Mouse (Mus musculus) heart, embryonic 15.5 days (tissue): ENCODE measurements around the gene Plxdc1. TPM values are rescaled to one million over a fixed set of nuclear protein-coding genes. Genes with fewer than 3 reads are reported as not detected.

Experiments
- ATAC-seq: fragments of 200-750 bp; cut with Nextera tagmentation; replicated peaks from 2 replicates; pipeline ENCODE4 v1.8.0; 2017; ENCODE audit warnings: low read depth, moderate TSS enrichment; ENCODE audit not compliant: insufficient number of reproducible peaks, insufficient read depth, low FRiP score
- H3K27ac ChIP-seq: fragments of 300-500 bp; sonication (generic); 2 replicates; pipeline ENCODE4 v1.5.1; 2015; ENCODE audit warnings: mild to moderate bottlenecking, inconsistent platforms
- H3K27me3 ChIP-seq: fragments of 300-500 bp; sonication (generic); 2 replicates; pipeline ENCODE4 v1.6.1; 2015; ENCODE audit warnings: inconsistent platforms
- H3K36me3 ChIP-seq: fragments of 300-500 bp; sonication (generic); 2 replicates; pipeline ENCODE4 v1.6.1; 2015; ENCODE audit warnings: mild to moderate bottlenecking, inconsistent platforms
- H3K4me1 ChIP-seq: fragments of 300-500 bp; sonication (generic); replicated peaks from 2 replicates; pipeline ENCODE4 v1.6.1; 2015; ENCODE audit warnings: inconsistent platforms
- H3K4me2 ChIP-seq: fragments of 300-500 bp; sonication (generic); 2 replicates; pipeline ENCODE4 v1.6.1; 2015; ENCODE audit warnings: inconsistent platforms, mild to moderate bottlenecking, moderate library complexity
- H3K4me3 ChIP-seq: fragments of 300-500 bp; sonication (generic); 2 replicates; pipeline ENCODE4 v1.5.1; 2015; ENCODE audit warnings: mild to moderate bottlenecking, inconsistent platforms
- H3K9ac ChIP-seq: fragments of 300-500 bp; sonication (generic); 2 replicates; pipeline ENCODE4 v1.6.1; 2015; ENCODE audit warnings: mild to moderate bottlenecking, inconsistent platforms
- H3K9me3 ChIP-seq: fragments of 300-500 bp; sonication (generic); replicated peaks from 2 replicates; pipeline ENCODE4 v1.6.1; 2016; ENCODE audit warnings: inconsistent platforms
- WGBS: fragments of 180-500 bp; shearing (Covaris S2); methylation state at CpG from one replicate; pipeline ENCODE4 v1.1.7; 2015; ENCODE audit warnings: mixed read lengths; 5-methylcytosine and 5-hydroxymethylcytosine counted together
- polyA plus RNA-seq: library from polyadenylated mRNA; unstranded; fragments of >200 nt; fragmentation: Nextera tagmentation; extraction: Ambion mirVana; gene quantifications from 2 replicates; pipeline ENCODE4 v1.2.1, GENCODE M21; 2015

Plxdc1 gene
- polyA plus RNA-seq, 1 experiment from 2014 or later = 0.88 TPM

- Histone ChIP-seq H3K27me3 (no peaks in the 10 kb centered on the region), H3K36me3 (peaks cover 17% of the 10 kb centered on the region), H3K4me3 (no peak overlapping the region), H3K9me3 (no peaks in the 10 kb centered on the region), H3K4me2 (no peak overlapping the region), H3K4me1 (peaks cover 40% of the 10 kb centered on the region), H3K27ac (no peak overlapping the region), H3K9ac (no peak overlapping the region)
- ATAC-seq = no peak
- WGBS = 87% methylated on average over 3 of the region's 3 CpGs
Measured at GRCm38 (mm10) chr11:98024516-98024915, 38.3 kb upstream of the Plxdc1 start.

- Histone ChIP-seq H3K36me3 (no peaks in the 10 kb centered on the region), H3K9me3 (no peaks in the 10 kb centered on the region), H3K4me3 (peak within 1 kb of the TSS; percentile 62), H3K27me3 (no peaks in the 10 kb centered on the region), H3K27ac (peak within 1 kb of the TSS; percentile 85), H3K9ac (peak within 1 kb of the TSS; percentile 75), H3K4me2 (peak within 1 kb of the TSS; percentile 98), H3K4me1 (peaks cover 44% of the 10 kb centered on the region)
- 1% methylated on average over 50 of the region's 52 CpGs for WGBS
- ATAC-seq = peak; percentile 50
Measured at GRCm38 (mm10) chr11:98022555-98023371, 36.5 kb upstream of the Plxdc1 start, which contains the start of gene Cacnb1. Cacnb1 (minus strand) TSS chr11:98023034.

GRCm38 (mm10) chr11:98022253-98022554 is 36.0 kb upstream of the Plxdc1 start:
- peaks cover 41% of the 10 kb centered on the region for H3K4me1 ChIP-seq
- 0% methylated on average over 23 of the region's 23 CpGs for WGBS
- H3K36me3 ChIP-seq = no peaks in the 10 kb centered on the region
- H3K4me2 ChIP-seq = peak overlapping the region; percentile 98
- H3K4me3 ChIP-seq = peak overlapping the region; percentile 62
- no peaks in the 10 kb centered on the region for H3K9me3 ChIP-seq
- no peak for ATAC-seq
- H3K9ac ChIP-seq = peak overlapping the region; percentile 75
- H3K27ac ChIP-seq = peak overlapping the region; percentile 85
- no peaks in the 10 kb centered on the region for H3K27me3 ChIP-seq

GRCm38 (mm10) chr11:98021565-98022252 is 35.5 kb upstream of the Plxdc1 start:
- H3K4me3 ChIP-seq = peak overlapping the region; percentile 62
- no peaks in the 10 kb centered on the region for H3K9me3 ChIP-seq
- WGBS = 6% methylated on average over 34 of the region's 34 CpGs
- H3K36me3 ChIP-seq = no peaks in the 10 kb centered on the region
- H3K27ac ChIP-seq = peak overlapping the region; percentile 85
- peak overlapping the region; percentile 98 for H3K4me2 ChIP-seq
- H3K27me3 ChIP-seq = no peaks in the 10 kb centered on the region
- H3K4me1 ChIP-seq = peaks cover 41% of the 10 kb centered on the region
- ATAC-seq = no peak
- peak overlapping the region; percentile 75 for H3K9ac ChIP-seq

GRCm38 (mm10) chr11:98021118-98021517 is 34.9 kb upstream of the Plxdc1 start:
- Histone ChIP-seq H3K9me3 (no peaks in the 10 kb centered on the region), H3K4me3 (peak overlapping the region; percentile 62), H3K4me1 (peaks cover 40% of the 10 kb centered on the region), H3K27ac (no peak overlapping the region), H3K27me3 (no peaks in the 10 kb centered on the region), H3K4me2 (peak overlapping the region; percentile 98), H3K36me3 (no peaks in the 10 kb centered on the region), H3K9ac (no peak overlapping the region)
- 56% methylated on average over 2 of the region's 2 CpGs for WGBS
- ATAC-seq = no peak

- WGBS = 71% methylated on average over 1 of the region's 1 CpGs
Measured at GRCm38 (mm10) chr11:98020710-98021109, 34.5 kb upstream of the Plxdc1 start.

GRCm38 (mm10) chr11:98019883-98020610 is 33.8 kb upstream of the Plxdc1 start:
- Histone ChIP-seq H3K9me3 (no peaks in the 10 kb centered on the region), H3K27ac (no peak overlapping the region), H3K36me3 (no peaks in the 10 kb centered on the region), H3K27me3 (no peaks in the 10 kb centered on the region), H3K4me3 (no peak overlapping the region), H3K4me2 (no peak overlapping the region), H3K9ac (no peak overlapping the region), H3K4me1 (peaks cover 34% of the 10 kb centered on the region)
- ATAC-seq = no peak
- 42% methylated on average over 8 of the region's 8 CpGs for WGBS

More at GRCm38 (mm10) chr11:98020710-98021109, 34.5 kb upstream of the Plxdc1 start:
- Histone ChIP-seq H3K36me3 (no peaks in the 10 kb centered on the region), H3K9me3 (no peaks in the 10 kb centered on the region), H3K4me1 (peaks cover 36% of the 10 kb centered on the region), H3K9ac (no peak overlapping the region), H3K4me3 (no peak overlapping the region), H3K27me3 (no peaks in the 10 kb centered on the region), H3K27ac (no peak overlapping the region), H3K4me2 (no peak overlapping the region)
- no peak for ATAC-seq

GRCm38 (mm10) chr11:98018858-98019641 is 32.8 kb upstream of the Plxdc1 start:
- peaks cover 34% of the 10 kb centered on the region for H3K4me1 ChIP-seq
- H3K9ac ChIP-seq = no peak overlapping the region
- WGBS = 43% methylated on average over 10 of the region's 10 CpGs
- no peak overlapping the region for H3K4me2 ChIP-seq
- no peak overlapping the region for H3K4me3 ChIP-seq
- no peaks in the 10 kb centered on the region for H3K27me3 ChIP-seq
- no peaks in the 10 kb centered on the region for H3K36me3 ChIP-seq
- ATAC-seq = no peak
- H3K27ac ChIP-seq = no peak overlapping the region
- H3K9me3 ChIP-seq = no peaks in the 10 kb centered on the region

GRCm38 (mm10) chr11:98018222-98018621 is 32.0 kb upstream of the Plxdc1 start:
- Histone ChIP-seq H3K4me3 (no peak overlapping the region), H3K4me1 (peaks cover 33% of the 10 kb centered on the region), H3K27me3 (no peaks in the 10 kb centered on the region), H3K4me2 (no peak overlapping the region), H3K9me3 (no peaks in the 10 kb centered on the region), H3K27ac (no peak overlapping the region), H3K36me3 (no peaks in the 10 kb centered on the region), H3K9ac (peak overlapping the region; percentile 38; the same call in 1 of the 2 replicates)
- ATAC-seq = no peak
- 54% methylated on average over 6 of the region's 6 CpGs for WGBS

- Histone ChIP-seq H3K4me1 (peaks cover 25% of the 10 kb centered on the region), H3K36me3 (no peaks in the 10 kb centered on the region), H3K9ac (no peak overlapping the region), H3K27ac (no peak overlapping the region), H3K9me3 (no peaks in the 10 kb centered on the region), H3K27me3 (peaks cover 3% of the 10 kb centered on the region), H3K4me2 (no peak overlapping the region), H3K4me3 (no peak overlapping the region)
- WGBS = 69% methylated on average over 4 of the region's 4 CpGs
- ATAC-seq = no peak
Measured at GRCm38 (mm10) chr11:98016824-98017223, 30.6 kb upstream of the Plxdc1 start.
